Mouse (Mus musculus): ENCODE measurements around the gene H2afx. TPM values are rescaled to one million over a fixed set of nuclear protein-coding genes. Genes with fewer than 3 reads are reported as not detected.
"Not testable (repeated sequence)": the region's sequence is repeated elsewhere in the genome, so short reads cannot be mapped to it uniquely, and the experiment has no call there.

H2afx gene
- polyA plus RNA-seq, 1 experiment: 68.3 TPM

GRCm38 (mm10) chr9:44317452-44317851 lies 17.0 kb upstream of the H2afx start:
- H3K4me1 ChIP-seq (ENCODE audit: control insufficient read depth, insufficient read depth, low read length): peaks cover 9% of the 10 kb centered on the region
- peak overlapping the region; percentile 78; the same call in 1 of the 2 replicates for H3K4me3 ChIP-seq (ENCODE audit: insufficient read depth, low read length)
- H3K27ac ChIP-seq (ENCODE audit: insufficient read depth, low read length): no peak overlapping the region
- TF ChIP-seq CTCF (IDR thresholded peaks at IDR 0.05; ENCODE audit: extremely low read depth, insufficient read depth, low read length) (no peak), POLR2A (IDR thresholded peaks at IDR 0.05; ENCODE audit: extremely low read depth, insufficient read depth, low read length) (no peak)

GRCm38 (mm10) chr9:44318076-44318825 lies 16.2 kb upstream of the H2afx start:
- TF ChIP-seq POLR2A (IDR thresholded peaks at IDR 0.05; ENCODE audit: extremely low read depth, insufficient read depth, low read length): no peak
- TF ChIP-seq CTCF (IDR thresholded peaks at IDR 0.05; ENCODE audit: extremely low read depth, insufficient read depth, low read length): no peak
- no peak overlapping the region for H3K27ac ChIP-seq (ENCODE audit: insufficient read depth, low read length)
- H3K4me3 ChIP-seq (ENCODE audit: insufficient read depth, low read length): peak overlapping the region; percentile 78
- peaks cover 8% of the 10 kb centered on the region for H3K4me1 ChIP-seq (ENCODE audit: control insufficient read depth, insufficient read depth, low read length)

GRCm38 (mm10) chr9:44318826-44319095 lies 15.7 kb upstream of the H2afx start:
- Histone ChIP-seq H3K27ac (ENCODE audit: insufficient read depth, low read length) (no peak overlapping the region), H3K4me1 (ENCODE audit: control insufficient read depth, insufficient read depth, low read length) (peaks cover 4% of the 10 kb centered on the region; the same call in 1 of the 2 replicates), H3K4me3 (ENCODE audit: insufficient read depth, low read length) (peak overlapping the region; percentile 78)
- TF ChIP-seq CTCF (IDR thresholded peaks at IDR 0.05; ENCODE audit: extremely low read depth, insufficient read depth, low read length) (no peak), POLR2A (IDR thresholded peaks at IDR 0.05; ENCODE audit: extremely low read depth, insufficient read depth, low read length) (no peak)

GRCm38 (mm10) chr9:44319105-44319886 lies 15.2 kb upstream of the H2afx start:
- Histone ChIP-seq H3K4me3 (ENCODE audit: insufficient read depth, low read length) (peak overlapping the region; percentile 78), H3K27ac (ENCODE audit: insufficient read depth, low read length) (peak overlapping the region; percentile 89), H3K4me1 (ENCODE audit: control insufficient read depth, insufficient read depth, low read length) (peaks cover 4% of the 10 kb centered on the region; the same call in 1 of the 2 replicates)
- TF ChIP-seq CTCF (IDR thresholded peaks at IDR 0.05; ENCODE audit: extremely low read depth, insufficient read depth, low read length) (no peak), POLR2A (IDR thresholded peaks at IDR 0.05; ENCODE audit: extremely low read depth, insufficient read depth, low read length) (no peak)

- TF ChIP-seq CTCF (IDR thresholded peaks at IDR 0.05; ENCODE audit: extremely low read depth, insufficient read depth, low read length) (no peak), POLR2A (IDR thresholded peaks at IDR 0.05; ENCODE audit: extremely low read depth, insufficient read depth, low read length) (peak; percentile 60)
- H3K4me3 ChIP-seq (ENCODE audit: insufficient read depth, low read length): peak within 1 kb of the TSS; percentile 78
- H3K27ac ChIP-seq (ENCODE audit: insufficient read depth, low read length): peak within 1 kb of the TSS; percentile 89
Observed at GRCm38 (mm10) chr9:44319887-44320798, 14.4 kb upstream of the H2afx start, which contains the start of gene C2cd2l. Gene C2cd2l, minus strand, starts transcription at chr9:44320285.

GRCm38 (mm10) chr9:44320799-44321133 lies 13.7 kb upstream of the H2afx start:
- TF ChIP-seq POLR2A (IDR thresholded peaks at IDR 0.05; ENCODE audit: extremely low read depth, insufficient read depth, low read length) (no peak; the same call in 1 of the 2 replicates), CTCF (IDR thresholded peaks at IDR 0.05; ENCODE audit: extremely low read depth, insufficient read depth, low read length) (no peak)
- Histone ChIP-seq H3K27ac (ENCODE audit: insufficient read depth, low read length) (peak overlapping the region; percentile 86), H3K4me3 (ENCODE audit: insufficient read depth, low read length) (peak overlapping the region; percentile 78)

More at GRCm38 (mm10) chr9:44319887-44320798, 14.4 kb upstream of the H2afx start, which contains the start of gene C2cd2l:
- peaks cover 4% of the 10 kb centered on the region; the same call in 1 of the 2 replicates for H3K4me1 ChIP-seq (ENCODE audit: control insufficient read depth, insufficient read depth, low read length)

GRCm38 (mm10) chr9:44323656-44324055 lies 10.8 kb upstream of the H2afx start:
- not testable (repeated sequence) for H3K4me1 ChIP-seq (ENCODE audit: control insufficient read depth, insufficient read depth, low read length); H3K4me3 ChIP-seq (ENCODE audit: insufficient read depth, low read length); H3K27ac ChIP-seq (ENCODE audit: insufficient read depth, low read length)

More at GRCm38 (mm10) chr9:44320799-44321133, 13.7 kb upstream of the H2afx start:
- H3K4me1 ChIP-seq (ENCODE audit: control insufficient read depth, insufficient read depth, low read length): peaks cover 5% of the 10 kb centered on the region; the same call in 1 of the 2 replicates

- H3K4me3 ChIP-seq (ENCODE audit: insufficient read depth, low read length): no peak overlapping the region
- no peak overlapping the region for H3K27ac ChIP-seq (ENCODE audit: insufficient read depth, low read length)
- peaks cover 7% of the 10 kb centered on the region for H3K4me1 ChIP-seq (ENCODE audit: control insufficient read depth, insufficient read depth, low read length)
- no peak for TF ChIP-seq POLR2A (IDR thresholded peaks at IDR 0.05; ENCODE audit: extremely low read depth, insufficient read depth, low read length)
- TF ChIP-seq CTCF (IDR thresholded peaks at IDR 0.05; ENCODE audit: extremely low read depth, insufficient read depth, low read length): no peak
Observed at GRCm38 (mm10) chr9:44324147-44324546, 10.3 kb upstream of the H2afx start.

GRCm38 (mm10) chr9:44325032-44325767 lies 9.3 kb upstream of the H2afx start:
- not testable (repeated sequence) for H3K4me1 ChIP-seq (ENCODE audit: control insufficient read depth, insufficient read depth, low read length); H3K27ac ChIP-seq (ENCODE audit: insufficient read depth, low read length); H3K4me3 ChIP-seq (ENCODE audit: insufficient read depth, low read length)

Measured in cortical plate, adult 2 months (tissue).